Mouse (Mus musculus) forebrain, embryonic 14.5 days (tissue): ENCODE measurements at regions not wholly inside any gene's neighbourhood (a gene's known extent, or its start where the extent isn't known, plus 50 kb on each side); places are given as distances from the start of the nearest gene placed in this dataset.

Source experiments
- ATAC-seq: fragments of 200-750 bp; cut with Nextera tagmentation; 2 replicates; pipeline ENCODE4 v1.8.0; 2017; ENCODE audit warnings: mild to moderate bottlenecking, moderate library complexity
- DNase-seq: peaks from one replicate; pipeline ENCODE4 v3.0.0-alpha.2; 2015; ENCODE audit warnings: low spot score
- H3K27ac ChIP-seq: fragments of 300-500 bp; sonication (generic); 2 replicates; pipeline ENCODE4 v1.5.1; 2014; ENCODE audit warnings: low read depth, mild to moderate bottlenecking, control low read depth, low read length, moderate library complexity
- H3K27me3 ChIP-seq: fragments of 300-500 bp; sonication (generic); replicated peaks from 2 replicates; pipeline ENCODE4 v1.6.1; 2014; ENCODE audit warnings: low read length, control low read depth, mixed read lengths; ENCODE audit not compliant: control insufficient read depth, insufficient read depth
- H3K36me3 ChIP-seq: fragments of 300-500 bp; sonication (generic); 2 replicates; pipeline ENCODE4 v1.6.1; 2014; ENCODE audit warnings: low read length, control low read depth; ENCODE audit not compliant: control insufficient read depth, insufficient read depth
- H3K4me1 ChIP-seq: fragments of 300-500 bp; sonication (generic); 2 replicates; pipeline ENCODE4 v1.6.1; 2014; ENCODE audit warnings: antibody characterized with exemption, low read length, control low read depth; ENCODE audit not compliant: control insufficient read depth, insufficient read depth
- H3K4me2 ChIP-seq: fragments of 300-500 bp; sonication (generic); 2 replicates; pipeline ENCODE4 v1.6.1; 2014; ENCODE audit warnings: mild to moderate bottlenecking, control low read depth, low read length
- H3K4me3 ChIP-seq: fragments of 300-500 bp; sonication (generic); 2 replicates; pipeline ENCODE4 v1.5.1; 2014; ENCODE audit warnings: low read depth, low read length, control low read depth
- H3K9ac ChIP-seq: fragments of 300-500 bp; sonication (generic); 2 replicates; pipeline ENCODE4 v1.6.1; 2014; ENCODE audit warnings: mild to moderate bottlenecking, low read length, control low read depth, moderate library complexity
- H3K9me3 ChIP-seq: fragments of 300-500 bp; sonication (generic); replicated peaks from 2 replicates; pipeline ENCODE4 v1.6.1; 2016; ENCODE audit warnings: low read length, control low read depth, mixed read lengths; ENCODE audit not compliant: control insufficient read depth
- WGBS: fragments of 180-500 bp; shearing (Covaris S2); extraction: QIAGEN DNeasy Blood & Tissue Kit; methylation state at CpG from one replicate; pipeline ENCODE4 v1.1.7; 2014; 5-methylcytosine and 5-hydroxymethylcytosine counted together

- H3K9ac ChIP-seq: peak overlapping the region; percentile 33; the same call in 1 of the 2 replicates
- WGBS: 23% methylated on average over 16 of the region's 16 CpGs
- H3K36me3 ChIP-seq: no peaks in the 10 kb centered on the region
- no peaks in the 10 kb centered on the region for H3K27me3 ChIP-seq
- peak overlapping the region; percentile 27 for H3K4me3 ChIP-seq
- no peaks in the 10 kb centered on the region; the same call in 1 of the 2 replicates for H3K9me3 ChIP-seq
- peak; percentile 90 for ATAC-seq
- H3K4me1 ChIP-seq: no peaks in the 10 kb centered on the region
- peak overlapping the region; percentile 44 for H3K4me2 ChIP-seq
- H3K27ac ChIP-seq: no peak overlapping the region
- DNase-seq: peak; percentile 49
These were observed 73.3 kb downstream of the Vmn2r112 start for GRCm38 (mm10) chr17:22673891-22674622.
